24 mouse cellular contexts compared by ENCODE assay signal in genomic region chr5:125323939-125324480, GRCm38 (mm10). TPM values are rescaled to one million over a fixed set of nuclear protein-coding genes. Genes with fewer than 3 reads are reported as not detected.
A peak's percentile ranks its signal among the peaks of the same experiment; 100 is the strongest.
DNase-seq lines count a peak whose midpoint lies in the region; ATAC-seq and TF ChIP-seq lines count a peak whose summit lies in the region.
"Had no signal": no experiment of that assay in that cellular context is flagged by ENCODE, and none has a peak within 500 bp of the region (broad histone marks: within the 10 kb centered on the region; RNA-seq: fewer than 3 reads in every experiment).

No protein-coding gene starts in this region.

- H3K4me1 ChIP-seq in heart, embryonic 13.5 days = peaks cover 68% of the 10 kb centered on the region
- peaks cover 16% of the 10 kb centered on the region for H3K4me1 ChIP-seq in liver, embryonic 16.5 days (ENCODE audit: control insufficient read depth, low read depth, low read length)
- H3K4me1 ChIP-seq in liver, embryonic 12.5 days = peaks cover 53% of the 10 kb centered on the region
- H3K4me1 ChIP-seq: embryonic facial prominence, embryonic 12.5 days; stomach, embryonic 15.5 days had no signal

- TF ChIP-seq CTCF in gastrocnemius, adult 2 months (IDR thresholded peaks at IDR 0.05) = no peak

- 77% methylated on average over 7 of the region's 7 CpGs for WGBS in heart, embryonic 13.5 days
- WGBS in liver, embryonic 16.5 days (ENCODE audit: insufficient replicate concordance) = 69% methylated on average over 7 of the region's 7 CpGs
- WGBS in liver, embryonic 12.5 days (ENCODE audit: insufficient replicate concordance) = 81% methylated on average over 7 of the region's 7 CpGs

- no peak for ATAC-seq in heart, embryonic 13.5 days (ENCODE audit: extremely low read depth, insufficient number of reproducible peaks, low FRiP score, low TSS enrichment)
- peak; percentile 28; the same call in 1 of the 2 replicates for ATAC-seq in liver, embryonic 16.5 days (ENCODE audit: low read depth)
- ATAC-seq in liver, embryonic 12.5 days = no peak
- ATAC-seq: forebrain, embryonic 16.5 days; midbrain, embryonic 16.5 days had no signal

- no peak overlapping the region for H3K4me3 ChIP-seq in gastrocnemius, adult 2 months
- H3K4me3 ChIP-seq in heart, embryonic 13.5 days = no peak overlapping the region
- no peak overlapping the region for H3K4me3 ChIP-seq in liver, embryonic 16.5 days (ENCODE audit: low read depth, low read length)
- no peak overlapping the region for H3K4me3 ChIP-seq in liver, embryonic 12.5 days
- H3K4me3 ChIP-seq: embryonic facial prominence, embryonic 12.5 days; hindbrain, embryonic 13.5 days; kidney, embryonic 15.5 days; limb, embryonic 15.5 days; stomach, embryonic 15.5 days had no signal

- intact Hi-C loops in gastrocnemius, adult 2 months (cut with DNase I) = no loop called here
- intact Hi-C loops in heart, postnatal 36 days (cut with DNase I) = no loop called here

- no peak overlapping the region for H3K4me2 ChIP-seq in heart, embryonic 13.5 days
- H3K4me2 ChIP-seq in liver, embryonic 16.5 days (ENCODE audit: low read depth, low read length) = no peak overlapping the region
- H3K4me2 ChIP-seq in liver, embryonic 12.5 days = no peak overlapping the region
- H3K4me2 ChIP-seq: embryonic facial prominence, embryonic 12.5 days; hindbrain, embryonic 13.5 days; kidney, embryonic 15.5 days; limb, embryonic 15.5 days; lung, embryonic 14.5 days; stomach, embryonic 15.5 days had no signal

- no peaks in the 10 kb centered on the region for H3K27me3 ChIP-seq in heart, embryonic 13.5 days (replicated peaks)
- no peaks in the 10 kb centered on the region for H3K27me3 ChIP-seq in liver, embryonic 16.5 days (ENCODE audit: control insufficient read depth, insufficient read depth, low read depth, low read length)
- no peaks in the 10 kb centered on the region for H3K27me3 ChIP-seq in liver, embryonic 12.5 days (replicated peaks)
- H3K27me3 ChIP-seq: embryonic facial prominence, embryonic 12.5 days; hindbrain, embryonic 13.5 days; kidney, embryonic 15.5 days; limb, embryonic 15.5 days; stomach, embryonic 15.5 days had no signal

- no peak for DNase-seq in gastrocnemius, adult 2 months
- DNase-seq in gastrocnemius, postnatal 25 days = no peak
- no peak for DNase-seq in heart, postnatal 36 days
- peak; percentile 68 for DNase-seq in yolk sac, embryonic 10.5 days (ENCODE audit: low spot score)
- no peak for DNase-seq in layer of hippocampus, adult 8-10 months (ENCODE audit: low spot score in 2 of 2)
- DNase-seq: cerebellum, adult 8-10 months; cerebellum, postnatal 25 days; gastrocnemius, postnatal 14 days; kidney, adult 18-20 months; kidney, postnatal 25 days; lung, embryonic 14.5 days; lung, postnatal 14 days; right cerebral cortex, postnatal 25 days had no signal

- no peaks in the 10 kb centered on the region for H3K9me3 ChIP-seq in heart, embryonic 13.5 days
- no peaks in the 10 kb centered on the region for H3K9me3 ChIP-seq in liver, embryonic 16.5 days (replicated peaks; ENCODE audit: control insufficient read depth, low read length)
- H3K9me3 ChIP-seq in liver, embryonic 12.5 days (replicated peaks) = no peaks in the 10 kb centered on the region
- H3K9me3 ChIP-seq: embryonic facial prominence, embryonic 12.5 days; G1E; hindbrain, embryonic 13.5 days; kidney, embryonic 15.5 days; limb, embryonic 15.5 days; stomach, embryonic 15.5 days had no signal

- peak overlapping the region; percentile 50; the same call in 1 of the 2 replicates for H3K9ac ChIP-seq in heart, embryonic 13.5 days
- no peak overlapping the region for H3K9ac ChIP-seq in liver, embryonic 16.5 days (ENCODE audit: low read depth, low read length)
- H3K9ac ChIP-seq in liver, embryonic 12.5 days = no peak overlapping the region
- H3K9ac ChIP-seq: embryonic facial prominence, embryonic 12.5 days; kidney, embryonic 15.5 days; limb, embryonic 15.5 days; lung, embryonic 14.5 days; stomach, embryonic 15.5 days had no signal

- 0 out of 2 replicates have a peak, but pooled peaks cover 2% of the 10 kb centered on the region for H3K36me3 ChIP-seq in heart, embryonic 13.5 days
- peaks cover 5% of the 10 kb centered on the region; the same call in 1 of the 2 replicates for H3K36me3 ChIP-seq in liver, embryonic 16.5 days (ENCODE audit: control insufficient read depth, insufficient read depth)
- peaks cover 48% of the 10 kb centered on the region for H3K36me3 ChIP-seq in liver, embryonic 12.5 days
- H3K36me3 ChIP-seq: embryonic facial prominence, embryonic 12.5 days; kidney, embryonic 15.5 days; limb, embryonic 15.5 days; stomach, embryonic 15.5 days had no signal

- H3K27ac ChIP-seq in gastrocnemius, adult 2 months = peak overlapping the region; percentile 54
- peak overlapping the region; percentile 58 for H3K27ac ChIP-seq in heart, embryonic 13.5 days (replicated peaks)
- H3K27ac ChIP-seq in liver, embryonic 16.5 days (ENCODE audit: low read length) = 0 out of 2 replicates have a peak overlapping the region, but pooled peaks have one; percentile 6
- no peak overlapping the region for H3K27ac ChIP-seq in liver, embryonic 12.5 days
- H3K27ac ChIP-seq: embryonic facial prominence, embryonic 12.5 days; hindbrain, embryonic 13.5 days; kidney, embryonic 15.5 days; limb, embryonic 15.5 days; stomach, embryonic 15.5 days had no signal

RNA-seq across cellular contexts. Expression of gene Scarb1, which starts 16.9 kb away (rescaled TPM):
- total RNA-seq in gastrocnemius, adult 2 months (2021) = 10 to 100 TPM; 11.8 to 16.9 TPM
- 10 to 100 TPM; 11.7 to 25.2 TPM for total RNA-seq in gastrocnemius, postnatal 25 days (2021)
- 65.6 and 69.7 TPM in 2 replicates for polyA plus RNA-seq in heart, embryonic 13.5 days (2015; fragmentation: Nextera tagmentation; extraction: Ambion mirVana)
- 10 to 100 TPM; 35.4 to 44.4 TPM for total RNA-seq in heart, postnatal 36 days (2021)
- 78.3 and 89.5 TPM in 2 replicates for polyA plus RNA-seq in liver, embryonic 16.5 days (2015; fragmentation: Nextera tagmentation; extraction: Ambion mirVana)
- 87.1 and 88.8 TPM in 2 replicates for polyA plus RNA-seq in liver, embryonic 12.5 days (2016; fragmentation: Nextera tagmentation; extraction: Ambion mirVana)
- total RNA-seq in layer of hippocampus, adult 8-10 months (2022) = 10 to 100 TPM; 27.9 to 38.7 (median 34.3) TPM
